Mouse (Mus musculus): ENCODE results near the gene Cavin4.

DNA sequence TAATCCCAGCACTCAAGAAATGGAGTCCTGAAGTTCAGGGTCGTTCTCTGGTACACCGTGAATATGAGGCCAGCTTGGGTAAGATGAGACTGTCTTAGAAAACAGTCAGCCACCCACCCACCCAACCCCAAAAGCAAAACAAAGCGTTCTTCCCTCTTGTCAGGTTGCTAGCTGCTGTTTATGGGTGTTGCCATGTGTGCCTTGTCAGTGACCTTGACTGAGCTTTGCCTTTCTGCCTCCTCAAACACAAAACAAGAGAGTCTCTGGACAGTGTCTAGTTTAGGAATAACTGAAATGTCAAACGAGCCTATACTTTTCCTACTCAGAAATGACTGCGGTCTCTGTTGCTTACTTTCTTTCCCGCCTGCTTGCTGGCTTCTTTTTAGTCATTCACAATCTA lies 41.1 kb upstream of the Cavin4 start:
- TF ChIP-seq POLR2A (IDR thresholded peaks at IDR 0.05; ENCODE audit: borderline replicate concordance, extremely low read depth, insufficient read depth, insufficient read length, poor library complexity, severe bottlenecking) = no peak
- no peak for TF ChIP-seq CTCF (IDR thresholded peaks at IDR 0.05; ENCODE audit: borderline replicate concordance, extremely low read depth, insufficient read depth, insufficient read length)

Measured in brain, embryonic 14.5 days (tissue).